In the genomic region with DNA sequence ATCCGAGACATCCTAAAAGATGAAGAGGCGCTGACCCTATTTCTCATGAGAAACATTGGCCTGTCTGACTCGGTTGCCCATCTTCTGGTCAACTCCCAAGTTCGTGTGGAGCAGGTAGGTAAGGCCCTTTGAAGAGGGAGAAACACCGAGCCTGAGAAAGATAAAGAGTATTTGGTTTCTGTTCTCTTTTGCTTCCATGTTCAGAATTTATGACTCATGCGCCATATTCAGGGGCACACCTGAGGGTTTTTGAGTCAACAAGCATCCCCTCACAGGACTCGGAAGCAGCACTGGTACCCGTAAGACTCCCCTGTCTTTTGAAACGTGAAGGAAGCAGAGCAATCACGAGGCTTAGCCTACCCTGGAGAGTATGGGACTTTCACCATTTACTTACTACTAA, we compare ENCODE assay signal across 24 mouse cellular contexts. TPM values are rescaled to one million over a fixed set of nuclear protein-coding genes. Genes with fewer than 3 reads are reported as not detected.
DNase-seq lines count a peak whose midpoint lies in the region; TF ChIP-seq lines count a peak whose summit lies in the region.
"Had no signal": no experiment of that assay in that cellular context is flagged by ENCODE, and none has a peak within 500 bp of the region (broad histone marks: within the 10 kb centered on the region; RNA-seq: fewer than 3 reads in every experiment).

No protein-coding gene starts in this region.

- no peak overlapping the region for H3K9ac ChIP-seq in CH12.LX (ENCODE audit: insufficient read depth, low read depth)

- TF ChIP-seq EP300 in CH12.LX (IDR thresholded peaks at IDR 0.05; ENCODE audit: low read length): peak; percentile 63

- TF ChIP-seq CTCF in CH12.LX (conservative IDR thresholded peaks at IDR 0.05 in 1 of 2, IDR thresholded peaks at IDR 0.05 in 1 of 2; ENCODE audit: low read depth in 2 of 2, low read length in 2 of 2): no peak
- TF ChIP-seq CTCF in embryonic fibroblast, embryonic 13.5 days (IDR thresholded peaks at IDR 0.05; ENCODE audit: borderline replicate concordance, insufficient read depth, low read length): no peak

- H3K4me3 ChIP-seq in CH12.LX (replicated peaks in 1 of 3; ENCODE audit: low read depth in 2 of 3, low read length in 2 of 3, poor library complexity in 1 of 3): no peak overlapping the region
- no peak overlapping the region for H3K4me3 ChIP-seq in embryonic fibroblast, embryonic 13.5 days (ENCODE audit: insufficient read depth, low read length)

- no peaks in the 10 kb centered on the region for H3K27me3 ChIP-seq in CH12.LX (replicated peaks)
- H3K27me3 ChIP-seq: Patski had no signal

- no peaks in the 10 kb centered on the region for H3K79me2 ChIP-seq in CH12.LX (replicated peaks; ENCODE audit: control insufficient read depth, extremely low read depth, insufficient read depth, poor library complexity, severe bottlenecking)

- no peaks in the 10 kb centered on the region for H3K9me3 ChIP-seq in CH12.LX (replicated peaks; ENCODE audit: low read length)
- H3K9me3 ChIP-seq: G1E had no signal

- H3K36me3 ChIP-seq in CH12.LX (replicated peaks in 1 of 2; ENCODE audit: control insufficient read depth in 1 of 2, insufficient read depth in 1 of 2, low read length in 1 of 2): no peaks in the 10 kb centered on the region
- H3K36me3 ChIP-seq: G1E had no signal

- dilution Hi-C loops in CH12.LX (cut with MboI; ENCODE audit: extremely low pct_ligation_motif_present, extremely low pct_unique_long_range_greater_than_20kb, low sequenced_read_pairs): no loop called here

- H3K4me1 ChIP-seq in CH12.LX (ENCODE audit: control insufficient read depth in 1 of 2, insufficient read depth in 2 of 2): peaks cover 8 to 11% of the 10 kb centered on the region in 2 experiments
- no peaks in the 10 kb centered on the region for H3K4me1 ChIP-seq in embryonic fibroblast, embryonic 13.5 days (ENCODE audit: control insufficient read depth, insufficient read depth, low read length)

- no peak overlapping the region; the same call in 1 of the 2 replicates for H3K4me2 ChIP-seq in CH12.LX (ENCODE audit: insufficient read depth, low read depth, poor library complexity, severe bottlenecking)

- peak; percentile 10 for DNase-seq in 3T3-L1 (ENCODE audit: low read depth, low spot score)
- peak; percentile 33 for DNase-seq in A20 (ENCODE audit: low read depth, low spot score)
- DNase-seq in CH12.LX (ENCODE audit: extremely low read depth): peak; percentile 38
- DNase-seq in thymus, adult 18-20 months: no peak
- no peak for DNase-seq in heart, postnatal 10 days
- DNase-seq in left cerebral cortex, postnatal 14 days (ENCODE audit: low spot score in 2 of 2): no peak
- DNase-seq in kidney, adult 11 months: no peak
- DNase-seq: adrenal gland, adult 2 months; adrenal gland, adult 8-10 months; adrenal gland, postnatal 10 days; adrenal gland, postnatal 14 days; adrenal gland, postnatal 25 days; adrenal gland, postnatal 36 days; B cell, adult 2 months; cerebellum, adult 11 months; cerebellum, adult 11-12 months; cerebellum, adult 18-20 months; cerebellum, adult 2 months; cerebellum, adult 8-10 months had no signal

- no peak overlapping the region for H3K27ac ChIP-seq in CH12.LX (ENCODE audit: insufficient read depth, low read depth)
- 0 out of 2 replicates have a peak overlapping the region, but pooled peaks have one; percentile 22 for H3K27ac ChIP-seq in embryonic fibroblast, embryonic 13.5 days (ENCODE audit: insufficient read depth, low read length)

- no peak for TF ChIP-seq POLR2A in CH12.LX (IDR thresholded peaks at IDR 0.05; ENCODE audit: low read depth, low read length)
- no peak for TF ChIP-seq POLR2A in embryonic fibroblast, embryonic 13.5 days (IDR thresholded peaks at IDR 0.05; ENCODE audit: low read depth, low read length)

- in situ Hi-C loops in CH12.LX (cut with MboI; ENCODE audit: low pct_ligation_motif_present, low pct_unique_long_range_greater_than_20kb, low sequenced_read_pairs): no loop called here

- no peak for TF ChIP-seq RAD21 in CH12.LX (IDR thresholded peaks at IDR 0.05; ENCODE audit: low read depth, low read length)

- intact Hi-C loops in heart, postnatal 10 days (cut with DNase I): no loop called here
- intact Hi-C loops in left cerebral cortex, postnatal 14 days (cut with DNase I): no loop called here

TF ChIP-seq in CH12.LX, 34 proteins besides CTCF, POLR2A, EP300 and RAD21:
- TF ChIP-seq BHLHE40 (IDR thresholded peaks at IDR 0.05; ENCODE audit: low read depth, low read length) (peak; percentile 65), JUN (IDR thresholded peaks at IDR 0.05; ENCODE audit: insufficient read depth, low read depth, low read length) (peak; percentile 36; the same call in 1 of the 2 replicates), IRF4 (IDR thresholded peaks at IDR 0.05; ENCODE audit: low read depth, low read length) (peak; percentile 65), TCF12 (IDR thresholded peaks at IDR 0.05; ENCODE audit: low read depth, low read length) (peak; percentile 41; the same call in 1 of the 2 replicates), ZC3H11A (IDR thresholded peaks at IDR 0.05; ENCODE audit: low read depth, low read length) (no peak), RCOR1 (conservative IDR thresholded peaks at IDR 0.05; ENCODE audit: low read depth, low read length) (no peak), ETS1 (conservative IDR thresholded peaks at IDR 0.05; ENCODE audit: low read depth, low read length) (peak; percentile 41; the same call in 1 of the 2 replicates), MEF2A (IDR thresholded peaks at IDR 0.05; ENCODE audit: borderline replicate concordance, low read depth, low read length) (peak; percentile 76; the same call in 1 of the 2 replicates)

RNA-seq across cellular contexts. Expression of gene Abca4, which starts 18.3 kb away (rescaled TPM):
- total RNA-seq in CH12.LX (2012; rRNA removed): 0.34 and 0.55 TPM in 2 replicates
- total RNA-seq in CH12.LX (2014; rRNA removed): 0.46 and 0.82 TPM in 2 replicates
- polyA plus RNA-seq in CH12.LX (2012; ENCODE audit: insufficient read length, low read depth): 0.57 and 0.78 TPM in 2 replicates
- polyA plus RNA-seq in embryonic fibroblast, embryonic 13.5 days (2011; ENCODE audit: insufficient read length, low read depth, missing spikeins): 0.68 and 0.80 TPM in 2 replicates
- 1 to 10 TPM; 4.5 to 5.3 TPM for total RNA-seq in heart, postnatal 10 days (2021)
- 1 to 10 TPM; 2.9 to 3.2 TPM for total RNA-seq in left cerebral cortex, postnatal 14 days (2021)
- polyA plus RNA-seq: activated CD4-positive, CD25-positive, alpha-beta regulatory T cell, adult 4 months; CD4-positive, CD25-positive, alpha-beta regulatory T cell, adult 4 months had no signal

Comparison
In these comparisons a context has a peak if more than half of its experiments do, and no peak if none do; other contexts are left out.
1. DNase-seq: peak in 3T3-L1 (single experiment), A20 (single experiment) and CH12.LX (single experiment); none in thymus, adult 18-20 months (0 of 2), heart, postnatal 10 days (0 of 2), left cerebral cortex, postnatal 14 days (0 of 2) and kidney, adult 11 months (single experiment).